Mouse (Mus musculus): ENCODE data around the gene Adm. TPM values are rescaled to one million over a fixed set of nuclear protein-coding genes. Genes with fewer than 3 reads are reported as not detected.
"Not testable (repeated sequence)": the region's sequence is repeated elsewhere in the genome, so short reads cannot be mapped to it uniquely, and the experiment has no call there.

Adm gene
- 18.4 and 20.5 TPM in 2 replicates for polyA plus RNA-seq (2015; fragmentation: Nextera tagmentation; extraction: Ambion mirVana)

DNA sequence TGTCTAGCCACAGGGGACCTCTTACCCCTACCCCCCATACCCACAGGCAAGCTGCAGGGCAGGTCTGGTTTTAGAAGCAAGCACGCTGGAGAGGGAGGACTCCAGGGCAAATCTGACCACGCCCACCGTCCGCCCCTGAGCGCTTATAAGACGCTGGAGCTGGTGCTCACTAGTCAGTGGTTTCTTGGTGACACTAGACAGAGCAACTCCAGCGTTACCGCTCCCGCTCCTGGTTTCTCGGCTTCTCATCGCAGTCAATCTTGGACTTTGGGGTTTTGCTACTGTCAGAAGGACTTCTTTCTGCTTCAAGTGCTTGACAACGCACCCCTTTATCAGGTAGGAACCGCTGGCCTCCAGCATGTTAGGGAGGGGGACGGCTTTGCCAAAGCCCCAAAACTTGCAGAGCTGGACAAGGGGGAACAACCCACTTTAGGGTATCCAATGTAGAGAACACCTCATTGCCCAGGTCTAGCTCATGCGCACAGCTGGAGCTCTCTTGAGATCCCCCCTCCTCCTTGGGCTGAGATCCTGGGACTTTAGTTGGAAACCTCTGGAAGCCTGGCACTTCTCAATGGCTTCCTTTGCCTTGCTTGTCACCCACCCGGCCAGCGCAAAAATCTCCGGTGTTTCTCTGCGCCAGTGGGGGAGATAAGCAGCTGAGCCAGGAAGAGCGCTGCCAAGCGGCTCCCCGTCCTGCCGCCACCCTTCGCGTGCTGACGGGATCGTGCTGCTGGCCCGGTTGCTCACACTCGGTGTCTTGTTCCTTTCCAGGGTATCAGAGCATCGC lies at the start of gene Adm:
Gene Adm (plus strand): TSS at position 176 of the 787 bp plus-strand sequence.
- Histone ChIP-seq H3K9ac (peak within 1 kb of the TSS; percentile 67), H3K27ac (peak within 1 kb of the TSS; percentile 61), H3K4me2 (peak within 1 kb of the TSS; percentile 91), H3K4me3 (peak within 1 kb of the TSS; percentile 62), H3K4me1 (replicated peaks) (peaks cover 69% of the 10 kb centered on the region), H3K36me3 (no peaks in the 10 kb centered on the region), H3K27me3 (peaks cover 17% of the 10 kb centered on the region; the same call in 1 of the 2 replicates), H3K9me3 (replicated peaks) (no peaks in the 10 kb centered on the region)
- under 1% methylated on average over 30 of the region's 30 CpGs for WGBS
- ATAC-seq (replicated peaks; ENCODE audit: insufficient number of reproducible peaks, insufficient read depth, low FRiP score, low read depth) = peak; percentile 60

DNA sequence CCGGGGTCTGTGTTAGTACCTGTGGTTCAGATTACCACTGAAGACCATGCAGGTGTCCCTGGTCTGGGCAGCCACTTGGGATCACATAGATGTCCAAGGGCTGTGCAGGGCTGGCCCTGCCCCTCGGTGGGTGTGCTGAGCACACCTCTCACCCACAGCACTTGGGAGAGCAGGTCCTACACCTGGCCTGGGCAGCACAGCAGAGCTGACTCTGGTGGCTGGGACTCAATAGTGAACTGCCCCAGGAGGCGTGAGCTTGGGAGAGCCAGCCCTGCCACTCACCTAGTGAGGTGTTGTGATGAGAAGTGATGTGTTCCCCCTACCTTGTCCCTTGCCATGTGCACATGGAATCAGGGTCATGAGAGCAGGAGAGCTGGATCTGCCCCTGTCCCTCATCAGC lies 43.8 kb upstream of the Adm start:
- no peak overlapping the region for H3K4me3 ChIP-seq
- H3K27me3 ChIP-seq = no peaks in the 10 kb centered on the region
- peaks cover 15% of the 10 kb centered on the region for H3K4me1 ChIP-seq (replicated peaks)
- no peaks in the 10 kb centered on the region for H3K36me3 ChIP-seq
- 93% methylated on average over 3 of the region's 3 CpGs for WGBS
- H3K9ac ChIP-seq = no peak overlapping the region
- no peaks in the 10 kb centered on the region for H3K9me3 ChIP-seq (replicated peaks)
- H3K4me2 ChIP-seq = no peak overlapping the region
- ATAC-seq (replicated peaks; ENCODE audit: insufficient number of reproducible peaks, insufficient read depth, low FRiP score, low read depth) = no peak
- no peak overlapping the region for H3K27ac ChIP-seq

DNA sequence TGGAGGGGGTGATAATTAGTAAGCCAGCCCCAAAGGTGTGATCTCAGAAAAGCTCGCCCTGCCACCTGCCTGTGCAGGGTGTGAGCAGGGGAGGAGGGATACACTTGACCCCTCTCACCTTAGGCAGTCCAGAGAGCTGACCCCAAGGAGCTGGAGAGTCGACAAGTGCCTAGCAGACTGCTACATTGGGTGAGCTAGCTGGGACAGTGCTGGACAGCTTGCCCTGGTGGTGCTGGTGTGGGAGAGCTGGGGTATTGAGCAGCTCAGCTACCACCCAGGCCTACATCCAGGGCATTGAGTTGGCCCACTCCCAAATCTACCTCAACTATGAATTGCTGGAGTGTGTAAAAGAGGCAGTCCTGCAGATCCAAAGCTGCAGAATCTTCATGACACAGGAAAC lies 43.3 kb upstream of the Adm start:
- Histone ChIP-seq H3K4me1 (replicated peaks) (peaks cover 13% of the 10 kb centered on the region), H3K4me3 (no peak overlapping the region), H3K36me3 (no peaks in the 10 kb centered on the region), H3K9me3 (replicated peaks) (no peaks in the 10 kb centered on the region), H3K9ac (no peak overlapping the region), H3K27me3 (no peaks in the 10 kb centered on the region), H3K27ac (no peak overlapping the region), H3K4me2 (no peak overlapping the region)
- 66% methylated on average over 2 of the region's 2 CpGs for WGBS
- no peak for ATAC-seq (replicated peaks; ENCODE audit: insufficient number of reproducible peaks, insufficient read depth, low FRiP score, low read depth)

DNA sequence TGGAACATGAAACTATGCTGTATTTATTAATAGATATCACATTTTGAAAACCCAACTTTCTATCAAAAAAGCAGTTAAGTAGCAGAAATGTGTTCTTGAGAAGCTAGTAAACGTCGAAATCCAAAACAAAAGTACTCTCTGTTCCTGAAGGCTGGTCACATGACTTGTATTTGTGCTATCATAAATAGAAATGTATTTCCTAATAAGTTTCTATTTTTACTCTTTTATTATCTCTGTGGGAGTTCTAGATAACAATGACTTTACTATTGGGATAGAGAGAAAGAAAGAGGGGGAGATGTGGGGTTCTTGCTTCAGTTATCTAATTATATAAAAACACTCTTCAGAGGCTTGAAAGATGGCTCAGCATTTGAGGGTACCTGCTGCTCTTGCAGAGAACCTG lies 42.2 kb upstream of the Adm start:
- H3K27me3 ChIP-seq = no peaks in the 10 kb centered on the region
- no peak overlapping the region for H3K4me3 ChIP-seq
- no peaks in the 10 kb centered on the region for H3K36me3 ChIP-seq
- peaks cover 13% of the 10 kb centered on the region for H3K4me1 ChIP-seq (replicated peaks)
- no peak for ATAC-seq (replicated peaks; ENCODE audit: insufficient number of reproducible peaks, insufficient read depth, low FRiP score, low read depth)
- no peaks in the 10 kb centered on the region for H3K9me3 ChIP-seq (replicated peaks)
- H3K4me2 ChIP-seq = no peak overlapping the region
- no peak overlapping the region for H3K9ac ChIP-seq
- no peak overlapping the region for H3K27ac ChIP-seq
- WGBS = 45% methylated on average over 2 of the region's 2 CpGs

DNA sequence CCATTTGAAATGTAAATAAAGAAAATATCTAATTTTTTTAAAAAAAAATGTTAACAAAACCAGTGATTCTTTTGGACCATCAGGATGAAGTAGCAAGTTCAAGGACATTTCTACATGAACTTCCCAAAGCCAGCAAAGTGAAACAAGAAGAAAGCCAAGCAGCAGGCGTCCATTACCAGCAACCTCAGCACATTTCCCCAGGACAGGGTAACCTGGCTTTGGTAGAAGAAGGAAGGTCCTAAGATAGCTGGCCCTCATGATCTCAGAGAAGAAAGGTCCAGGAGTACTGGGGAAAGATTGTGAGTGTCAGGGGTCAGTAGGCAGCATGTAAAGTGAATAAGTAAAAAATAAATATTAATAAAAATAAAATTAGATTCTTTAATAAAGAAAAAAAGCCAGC lies 39.7 kb upstream of the Adm start:
- H3K4me2 ChIP-seq = no peak overlapping the region
- ATAC-seq (replicated peaks; ENCODE audit: insufficient number of reproducible peaks, insufficient read depth, low FRiP score, low read depth) = no peak
- no peak overlapping the region for H3K27ac ChIP-seq
- H3K36me3 ChIP-seq = no peaks in the 10 kb centered on the region
- 77% methylated on average over 1 of the region's 1 CpGs for WGBS
- no peak overlapping the region for H3K9ac ChIP-seq
- H3K4me3 ChIP-seq = no peak overlapping the region
- no peaks in the 10 kb centered on the region for H3K9me3 ChIP-seq (replicated peaks)
- H3K4me1 ChIP-seq (replicated peaks) = peaks cover 11% of the 10 kb centered on the region
- H3K27me3 ChIP-seq = no peaks in the 10 kb centered on the region

DNA sequence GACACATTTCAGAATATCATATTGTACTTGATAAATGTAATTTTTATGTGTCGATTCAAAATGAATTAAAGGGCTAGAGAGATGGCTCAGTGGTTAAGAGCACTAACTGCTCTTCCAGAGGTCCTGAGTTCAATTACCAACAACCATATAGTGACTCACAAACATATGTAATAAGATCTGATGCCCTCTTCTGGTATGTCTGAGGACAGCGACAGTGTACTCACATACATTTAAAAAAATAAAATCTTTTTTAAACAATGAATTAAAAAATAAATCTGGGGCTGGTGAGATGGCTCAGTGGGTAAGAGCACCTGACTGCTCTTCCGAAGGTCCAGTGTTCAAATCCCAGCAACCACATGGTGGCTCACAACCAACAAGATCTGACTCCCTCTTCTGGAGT lies 33.5 kb upstream of the Adm start:
- H3K36me3 ChIP-seq; H3K9me3 ChIP-seq (replicated peaks); H3K4me2 ChIP-seq; H3K4me3 ChIP-seq; H3K4me1 ChIP-seq (replicated peaks); H3K27ac ChIP-seq; H3K9ac ChIP-seq; H3K27me3 ChIP-seq; ATAC-seq (replicated peaks; ENCODE audit: insufficient number of reproducible peaks, insufficient read depth, low FRiP score, low read depth): not testable (repeated sequence)
- WGBS = 91% methylated on average over 3 of the region's 3 CpGs

DNA sequence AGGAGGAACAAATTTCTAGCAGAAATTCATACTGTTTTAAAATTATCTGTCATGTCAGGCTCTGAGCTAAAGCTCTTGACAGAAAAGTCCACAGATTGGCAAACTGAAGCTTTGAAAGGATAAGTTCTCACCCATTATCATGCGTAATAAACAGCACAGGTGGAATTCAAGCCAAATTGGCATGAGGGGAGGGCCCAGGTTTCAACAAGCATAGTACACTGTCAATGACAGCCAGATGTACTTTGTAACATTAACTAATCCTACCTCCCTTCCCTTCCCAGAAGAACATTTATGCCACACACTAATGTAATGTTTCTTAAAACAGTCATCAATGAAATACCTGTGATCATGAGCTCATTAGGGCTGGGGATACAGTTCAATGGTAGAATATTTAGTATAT lies 30.3 kb upstream of the Adm start:
- Histone ChIP-seq H3K9ac (no peak overlapping the region), H3K27me3 (no peaks in the 10 kb centered on the region), H3K27ac (no peak overlapping the region), H3K4me3 (no peak overlapping the region), H3K4me1 (replicated peaks) (no peaks in the 10 kb centered on the region), H3K9me3 (replicated peaks) (no peaks in the 10 kb centered on the region), H3K36me3 (peaks cover 10% of the 10 kb centered on the region), H3K4me2 (no peak overlapping the region)
- 81% methylated on average over 1 of the region's 1 CpGs for WGBS
- ATAC-seq (replicated peaks; ENCODE audit: insufficient number of reproducible peaks, insufficient read depth, low FRiP score, low read depth) = no peak

DNA sequence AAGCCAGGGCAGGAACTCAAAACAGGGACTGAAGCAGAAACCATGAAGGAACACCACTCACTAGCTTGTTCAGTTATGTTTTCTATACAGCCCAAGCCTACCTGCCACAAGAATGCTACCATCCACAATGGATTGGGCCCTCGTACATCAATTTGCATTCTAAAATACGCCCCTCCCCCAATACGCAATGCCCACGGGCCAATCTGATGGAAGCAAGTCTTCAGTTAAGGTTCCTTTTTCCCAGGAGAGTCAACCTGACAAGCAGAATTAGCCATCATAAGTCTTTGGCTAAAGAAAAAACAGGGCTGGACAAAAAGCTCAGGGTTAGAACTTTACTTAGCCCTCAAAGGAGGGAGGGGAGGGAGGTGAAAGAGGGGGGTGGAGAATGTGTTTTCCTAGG lies 22.0 kb upstream of the Adm start:
- no peaks in the 10 kb centered on the region for H3K36me3 ChIP-seq
- H3K27me3 ChIP-seq = no peaks in the 10 kb centered on the region
- H3K4me3 ChIP-seq = no peak overlapping the region
- H3K4me1 ChIP-seq (replicated peaks) = no peaks in the 10 kb centered on the region
- no peaks in the 10 kb centered on the region for H3K9me3 ChIP-seq (replicated peaks)
- no peak overlapping the region for H3K4me2 ChIP-seq
- ATAC-seq (replicated peaks; ENCODE audit: insufficient number of reproducible peaks, insufficient read depth, low FRiP score, low read depth) = no peak
- H3K27ac ChIP-seq = no peak overlapping the region
- no peak overlapping the region for H3K9ac ChIP-seq
- 84% methylated on average over 4 of the region's 4 CpGs for WGBS

DNA sequence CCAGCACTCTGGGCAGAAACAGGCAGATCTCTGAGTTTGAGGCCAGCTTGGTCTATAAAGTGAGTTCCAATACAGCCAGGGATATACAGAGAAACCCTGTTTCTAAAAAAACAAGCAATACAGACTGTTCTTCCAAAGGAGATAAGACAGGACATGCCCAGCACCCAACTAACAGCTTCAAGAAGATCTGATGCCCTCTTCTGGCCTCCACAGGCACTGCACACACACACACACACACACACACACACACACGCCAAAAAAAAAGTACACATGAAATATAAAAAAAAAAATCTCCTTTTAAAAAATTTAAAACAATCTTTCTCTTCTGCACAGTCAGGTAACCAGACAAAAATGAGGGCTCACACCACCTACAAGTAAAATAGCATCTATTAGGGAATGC lies 20.6 kb upstream of the Adm start:
- Histone ChIP-seq H3K4me3 (no peak overlapping the region), H3K9ac (no peak overlapping the region), H3K27me3 (no peaks in the 10 kb centered on the region), H3K27ac (no peak overlapping the region), H3K36me3 (no peaks in the 10 kb centered on the region), H3K4me1 (replicated peaks) (peaks cover 6% of the 10 kb centered on the region), H3K4me2 (no peak overlapping the region), H3K9me3 (replicated peaks) (no peaks in the 10 kb centered on the region)
- no peak for ATAC-seq (replicated peaks; ENCODE audit: insufficient number of reproducible peaks, insufficient read depth, low FRiP score, low read depth)
- WGBS = 94% methylated on average over 1 of the region's 1 CpGs

DNA sequence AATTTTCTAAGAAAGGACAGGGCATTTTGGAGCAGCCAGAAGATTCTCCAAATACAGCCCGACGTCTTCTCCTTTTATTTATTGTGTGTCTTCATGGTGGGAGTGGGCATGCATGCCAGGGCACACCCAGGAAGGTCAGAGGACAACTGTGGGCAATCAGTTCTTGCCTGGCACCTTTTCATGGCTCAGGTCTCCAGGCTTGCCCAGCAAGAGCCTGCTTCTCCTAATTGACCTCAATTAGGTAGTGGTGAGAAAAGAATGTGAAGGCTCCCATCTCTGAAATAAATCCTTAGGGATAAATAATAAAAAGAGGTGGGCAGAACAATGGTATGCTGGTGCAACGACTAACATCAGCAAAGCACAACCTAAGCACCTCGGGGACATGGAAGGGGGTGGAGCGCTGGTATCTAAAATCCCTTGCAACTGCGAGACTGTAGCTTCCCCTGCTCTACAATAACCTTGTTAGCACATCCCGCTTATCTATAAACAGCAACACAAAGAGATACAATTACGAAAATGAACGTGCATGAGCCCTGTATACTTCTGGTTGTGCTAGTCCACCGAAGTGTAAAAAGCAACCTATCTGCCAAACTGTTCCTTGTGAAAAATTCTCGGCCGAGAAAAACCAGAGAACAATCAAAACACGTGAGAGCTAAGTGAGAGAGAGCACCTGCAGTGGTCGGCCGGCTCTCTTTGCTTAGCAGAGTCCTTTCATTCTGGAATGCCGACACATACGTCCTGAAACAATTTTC lies 13.9 kb upstream of the Adm start:
- 4% methylated on average over 17 of the region's 17 CpGs for WGBS
- peak overlapping the region; percentile 88 for H3K4me3 ChIP-seq
- H3K27me3 ChIP-seq = no peaks in the 10 kb centered on the region
- H3K27ac ChIP-seq = peak overlapping the region; percentile 99
- H3K9me3 ChIP-seq (replicated peaks) = no peaks in the 10 kb centered on the region
- no peaks in the 10 kb centered on the region for H3K36me3 ChIP-seq
- peaks cover 28% of the 10 kb centered on the region for H3K4me1 ChIP-seq (replicated peaks)
- H3K9ac ChIP-seq = peak overlapping the region; percentile 93
- H3K4me2 ChIP-seq = peak overlapping the region; percentile 92
- ATAC-seq (replicated peaks; ENCODE audit: insufficient number of reproducible peaks, insufficient read depth, low FRiP score, low read depth) = 0 out of 2 replicates have a peak, but pooled peaks have one; percentile 16

DNA sequence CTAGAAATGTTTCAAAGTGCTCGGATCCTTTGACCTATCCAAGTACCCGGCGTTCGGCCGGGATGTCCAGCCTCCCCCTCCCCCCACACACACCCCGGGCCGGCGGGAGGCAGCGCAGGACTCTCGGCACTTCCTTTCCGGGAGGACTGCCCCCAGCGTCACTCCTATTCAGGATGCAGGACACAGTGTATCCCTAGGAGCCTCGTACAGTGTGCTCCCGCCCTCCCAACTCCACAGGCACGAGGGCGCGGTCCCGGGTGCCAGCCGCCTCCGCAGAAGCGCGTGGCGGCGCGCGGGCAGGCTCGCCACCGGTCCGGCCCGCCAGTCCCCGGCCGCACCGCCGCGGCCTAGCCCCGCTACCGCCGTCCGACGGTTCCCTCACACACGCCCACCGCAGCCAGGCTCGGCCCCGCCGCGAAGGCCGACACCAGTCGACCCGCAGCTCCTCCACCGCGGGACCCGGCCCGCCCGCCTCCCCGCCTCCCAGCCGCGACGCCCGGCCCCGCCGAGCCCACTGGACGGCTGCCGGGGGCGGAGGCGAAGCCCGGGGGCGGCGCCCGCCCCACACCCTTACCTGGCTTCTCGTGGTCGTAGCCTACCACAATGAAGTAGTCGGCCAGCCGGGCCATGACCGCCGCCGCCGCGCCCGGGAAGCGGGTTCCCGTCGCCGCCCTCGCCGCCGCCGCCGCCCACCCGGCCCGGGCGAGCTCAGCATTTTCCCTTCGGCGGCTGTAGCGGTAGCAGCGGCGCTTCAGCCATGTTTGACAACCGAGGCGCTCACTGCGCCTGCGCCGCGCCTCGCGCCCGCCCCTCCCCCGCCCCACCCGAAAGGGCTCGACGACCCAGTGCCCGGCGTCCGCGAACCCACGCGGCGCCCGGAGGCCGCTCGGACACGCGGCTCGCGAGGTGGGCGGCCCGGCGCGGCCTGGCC lies 13.1 kb upstream of the Adm start, which contains the start of gene Sbf2:
Gene Sbf2 (minus strand): TSS at position 790 of the 931 bp plus-strand sequence.
- Histone ChIP-seq H3K4me2 (peak within 1 kb of the TSS; percentile 92), H3K36me3 (no peaks in the 10 kb centered on the region), H3K4me1 (replicated peaks) (peaks cover 29% of the 10 kb centered on the region), H3K4me3 (peak within 1 kb of the TSS; percentile 88), H3K27ac (peak within 1 kb of the TSS; percentile 99), H3K27me3 (no peaks in the 10 kb centered on the region), H3K9ac (peak within 1 kb of the TSS; percentile 93), H3K9me3 (replicated peaks) (no peaks in the 10 kb centered on the region)
- peak; percentile 92 for ATAC-seq (replicated peaks; ENCODE audit: insufficient number of reproducible peaks, insufficient read depth, low FRiP score, low read depth)
- WGBS = under 1% methylated on average over 113 of the region's 127 CpGs

All from heart, embryonic 15.5 days (tissue).